Mouse (Mus musculus) limb, embryonic 11.5 days (tissue): Measurements from ENCODE around the gene Kpna4. TPM values are rescaled to one million over a fixed set of nuclear protein-coding genes. Genes with fewer than 3 reads are reported as not detected.

Experiments
- ATAC-seq: fragments of 200-750 bp; cut with Nextera tagmentation; 2 replicates; pipeline ENCODE4 v1.8.0; 2017; ENCODE audit warnings: low read depth; ENCODE audit not compliant: insufficient number of reproducible peaks, low FRiP score, low TSS enrichment
- DNase-seq: peaks from one replicate; pipeline ENCODE4 v3.0.0-alpha.2; 2015; ENCODE audit warnings: low spot score
- H3K27ac ChIP-seq: fragments of 300-500 bp; sonication (generic); replicated peaks from 2 replicates; pipeline ENCODE4 v1.5.1; 2014; ENCODE audit warnings: low read depth, mild to moderate bottlenecking, low read length
- H3K27me3 ChIP-seq: fragments of 300-500 bp; sonication (generic); 2 replicates; pipeline ENCODE4 v1.6.1; 2014; ENCODE audit warnings: mild to moderate bottlenecking, low read length, mixed read lengths; ENCODE audit not compliant: control insufficient read depth, insufficient read depth
- H3K36me3 ChIP-seq: fragments of 300-500 bp; sonication (generic); 2 replicates; pipeline ENCODE4 v1.6.1; 2014; ENCODE audit warnings: mild to moderate bottlenecking, low read length, moderate library complexity, mixed read lengths; ENCODE audit not compliant: control insufficient read depth, insufficient read depth
- H3K4me1 ChIP-seq: fragments of 300-500 bp; sonication (generic); 2 replicates; pipeline ENCODE4 v1.6.1; 2014; ENCODE audit warnings: low read length, mixed read lengths; ENCODE audit not compliant: control insufficient read depth, insufficient read depth
- H3K4me2 ChIP-seq: fragments of 300-500 bp; sonication (generic); 2 replicates; pipeline ENCODE4 v1.6.1; 2014; ENCODE audit warnings: low read depth, mild to moderate bottlenecking, moderate library complexity; ENCODE audit not compliant: severe bottlenecking
- H3K4me3 ChIP-seq: fragments of 300-500 bp; sonication (generic); 2 replicates; pipeline ENCODE4 v1.5.1; 2014; ENCODE audit warnings: low read depth, low read length
- H3K9ac ChIP-seq: fragments of 300-500 bp; sonication (generic); 2 replicates; pipeline ENCODE4 v1.6.1; 2014; ENCODE audit warnings: mild to moderate bottlenecking, low read length
- H3K9me3 ChIP-seq: fragments of 300-500 bp; sonication (generic); 2 replicates; pipeline ENCODE4 v1.6.1; 2016; ENCODE audit warnings: low read length; ENCODE audit not compliant: control insufficient read depth
- WGBS: fragments of 180-500 bp; shearing (Covaris S2); extraction: QIAGEN DNeasy Blood & Tissue Kit; methylation state at CpG from one replicate; pipeline ENCODE4 v1.1.7; 2014; 5-methylcytosine and 5-hydroxymethylcytosine counted together
- polyA plus RNA-seq: library from polyadenylated mRNA; unstranded; fragments of >200 nt; fragmentation: Nextera tagmentation; extraction: Ambion mirVana; gene quantifications from 2 replicates; pipeline ENCODE4 v1.2.1, GENCODE M21; 2014

Kpna4 gene
- polyA plus RNA-seq, 1 experiment from 2014 or later, result 39.1 TPM

DNA sequence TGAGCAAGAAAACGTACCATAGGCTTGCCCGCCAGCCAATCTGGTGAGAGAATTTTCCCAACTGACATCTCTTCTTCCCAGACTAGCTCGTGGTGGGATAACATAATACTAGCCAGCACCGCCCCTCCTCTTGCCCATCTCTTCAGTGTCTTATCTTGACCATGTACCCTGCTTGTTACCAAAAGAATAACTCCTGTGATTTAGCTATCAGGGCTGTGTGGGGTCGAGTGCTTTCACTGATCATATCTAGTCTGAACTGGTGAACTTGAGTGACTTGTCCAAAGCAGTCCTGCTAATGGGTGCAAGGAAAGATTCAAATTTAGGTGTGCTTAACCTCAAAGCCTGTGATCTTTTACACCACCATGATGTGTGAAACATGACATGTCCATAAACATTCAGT is 31.0 kb upstream of the Kpna4 start:
- Histone ChIP-seq H3K9me3 (no peaks in the 10 kb centered on the region), H3K4me1 (no peaks in the 10 kb centered on the region), H3K36me3 (no peaks in the 10 kb centered on the region), H3K9ac (no peak overlapping the region), H3K4me3 (no peak overlapping the region), H3K4me2 (no peak overlapping the region), H3K27me3 (no peaks in the 10 kb centered on the region), H3K27ac (no peak overlapping the region)
- WGBS, result 83% methylated on average over 5 of the region's 5 CpGs
- ATAC-seq, result no peak
- no peak for DNase-seq

DNA sequence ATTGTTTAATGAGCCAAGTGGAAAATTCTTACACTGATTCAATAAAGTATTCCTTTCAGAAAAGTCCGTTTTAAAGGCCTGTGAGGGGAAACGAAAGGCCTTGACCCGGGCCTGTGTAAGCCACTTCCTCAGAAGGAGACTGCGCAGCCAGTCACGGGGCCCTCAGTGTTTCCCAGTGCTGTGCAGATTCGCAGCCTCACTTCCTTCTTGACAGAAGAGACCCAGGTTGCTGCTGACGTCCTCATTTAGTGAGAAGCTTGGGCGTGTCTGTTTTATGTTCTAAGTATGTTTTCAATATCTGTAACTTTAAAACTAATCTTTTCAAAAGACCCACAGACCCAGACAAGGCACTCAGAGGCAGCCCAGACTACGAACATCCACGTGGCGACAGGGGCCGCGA is 29.6 kb upstream of the Kpna4 start:
- Histone ChIP-seq H3K4me3 (no peak overlapping the region), H3K4me2 (no peak overlapping the region), H3K36me3 (no peaks in the 10 kb centered on the region), H3K27me3 (no peaks in the 10 kb centered on the region), H3K9me3 (no peaks in the 10 kb centered on the region), H3K4me1 (no peaks in the 10 kb centered on the region), H3K9ac (no peak overlapping the region), H3K27ac (no peak overlapping the region)
- 76% methylated on average over 13 of the region's 13 CpGs for WGBS
- DNase-seq, result no peak
- no peak for ATAC-seq

- H3K4me1 ChIP-seq, result no peaks in the 10 kb centered on the region
- H3K4me3 ChIP-seq, result no peak overlapping the region
- no peak overlapping the region for H3K9ac ChIP-seq
- no peaks in the 10 kb centered on the region for H3K36me3 ChIP-seq
- H3K9me3 ChIP-seq, result no peaks in the 10 kb centered on the region
- 78% methylated on average over 2 of the region's 2 CpGs for WGBS
- DNase-seq (no peak), ATAC-seq (no peak)
- no peaks in the 10 kb centered on the region for H3K27me3 ChIP-seq
- no peak overlapping the region for H3K27ac ChIP-seq
- no peak overlapping the region for H3K4me2 ChIP-seq
Observed at GRCm38 (mm10) chr3:69154691-69155090, 27.8 kb upstream of the Kpna4 start.

DNA sequence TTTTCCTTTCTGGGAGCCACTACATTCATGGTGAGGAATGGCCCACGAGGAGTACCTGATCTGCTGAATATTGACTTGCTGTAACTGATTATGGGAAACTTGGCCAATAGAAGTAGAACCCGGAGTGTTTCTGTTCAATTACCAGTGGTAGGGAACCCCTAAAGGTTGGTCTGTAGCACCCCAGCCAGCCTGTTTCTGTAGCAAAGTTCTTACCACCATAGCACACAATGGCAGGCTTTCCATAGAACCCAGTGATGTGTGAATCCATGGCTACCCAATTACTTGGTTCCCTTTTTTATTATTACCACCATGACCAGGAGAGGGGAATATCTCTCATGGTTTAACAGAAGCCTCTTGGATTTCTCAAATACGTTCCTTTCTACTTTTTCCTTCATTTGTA is 24.0 kb upstream of the Kpna4 start:
- no peak overlapping the region for H3K4me2 ChIP-seq
- no peaks in the 10 kb centered on the region for H3K36me3 ChIP-seq
- ATAC-seq (no peak), DNase-seq (no peak)
- WGBS, result 88% methylated on average over 3 of the region's 3 CpGs
- H3K27ac ChIP-seq, result no peak overlapping the region
- no peaks in the 10 kb centered on the region for H3K4me1 ChIP-seq
- no peak overlapping the region for H3K4me3 ChIP-seq
- H3K9me3 ChIP-seq, result no peaks in the 10 kb centered on the region
- H3K27me3 ChIP-seq, result no peaks in the 10 kb centered on the region
- H3K9ac ChIP-seq, result no peak overlapping the region

DNA sequence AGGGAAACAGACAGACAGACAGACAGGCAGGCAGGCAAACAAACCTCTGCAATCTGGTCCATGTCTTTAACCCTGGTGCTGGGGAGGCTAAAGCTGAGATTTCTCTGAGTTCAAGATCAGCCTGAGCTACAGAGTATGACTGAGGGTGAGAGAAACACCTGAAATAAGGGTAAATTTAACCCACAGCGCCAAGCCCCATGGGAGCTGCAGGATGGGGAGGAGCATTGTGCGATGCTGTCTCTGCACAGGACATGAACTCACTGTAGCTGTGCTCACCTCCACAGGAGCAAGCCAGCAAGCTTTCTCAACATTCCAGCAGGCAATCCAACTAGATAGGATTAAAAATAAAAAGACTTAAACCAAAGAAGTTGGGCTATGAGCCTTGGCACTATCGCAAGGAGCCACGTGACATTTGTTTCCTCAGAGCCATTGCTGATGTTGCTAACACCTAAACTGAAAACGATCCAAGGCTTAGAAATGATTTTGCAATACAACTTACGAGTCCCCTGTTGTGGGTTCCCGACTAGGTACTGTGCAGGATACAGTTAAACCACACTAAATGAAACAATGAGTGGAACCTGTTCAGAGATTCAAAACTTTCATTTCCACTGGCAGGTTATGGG is 15.6 kb upstream of the Kpna4 start:
- Histone ChIP-seq H3K9ac (no peak overlapping the region), H3K9me3 (no peaks in the 10 kb centered on the region), H3K4me3 (no peak overlapping the region), H3K27ac (no peak overlapping the region), H3K4me1 (no peaks in the 10 kb centered on the region), H3K4me2 (no peak overlapping the region), H3K27me3 (no peaks in the 10 kb centered on the region), H3K36me3 (no peaks in the 10 kb centered on the region)
- 89% methylated on average over 7 of the region's 7 CpGs for WGBS
- no peak for ATAC-seq
- DNase-seq, result no peak

- ATAC-seq (no peak), DNase-seq (no peak)
- Histone ChIP-seq H3K4me1 (no peaks in the 10 kb centered on the region), H3K27me3 (no peaks in the 10 kb centered on the region), H3K9ac (no peak overlapping the region), H3K4me3 (no peak overlapping the region), H3K27ac (no peak overlapping the region), H3K9me3 (no peaks in the 10 kb centered on the region), H3K36me3 (no peaks in the 10 kb centered on the region), H3K4me2 (no peak overlapping the region)
- WGBS, result 91% methylated on average over 4 of the region's 4 CpGs
Observed at GRCm38 (mm10) chr3:69140851-69141250, 13.9 kb upstream of the Kpna4 start.

DNA sequence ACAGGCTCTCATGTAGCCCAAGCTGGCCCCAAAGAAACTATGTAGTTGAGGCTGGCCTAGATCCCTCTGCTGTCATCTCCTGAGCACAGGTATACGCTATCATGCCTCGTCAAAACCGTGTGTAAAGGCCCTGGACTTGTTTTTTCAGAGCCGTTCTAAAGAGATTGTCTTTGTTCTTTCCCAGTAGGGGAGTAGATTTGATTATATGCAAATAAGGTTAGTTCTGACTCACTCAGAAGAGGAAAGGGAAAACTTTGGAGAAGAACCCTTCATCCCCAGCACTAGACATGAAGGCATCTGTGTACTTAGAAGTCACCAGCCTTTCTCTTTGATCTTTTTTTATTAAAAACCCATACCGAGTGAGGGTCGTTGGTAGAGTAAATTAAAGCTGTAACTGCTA is 9.1 kb upstream of the Kpna4 start:
- H3K9ac ChIP-seq, result no peak overlapping the region
- no peaks in the 10 kb centered on the region for H3K9me3 ChIP-seq
- no peaks in the 10 kb centered on the region for H3K4me1 ChIP-seq
- no peak overlapping the region for H3K4me3 ChIP-seq
- DNase-seq (no peak), ATAC-seq (no peak)
- no peaks in the 10 kb centered on the region for H3K36me3 ChIP-seq
- H3K27me3 ChIP-seq, result no peaks in the 10 kb centered on the region
- no peak overlapping the region for H3K27ac ChIP-seq
- WGBS, result 69% methylated on average over 6 of the region's 6 CpGs
- no peak overlapping the region for H3K4me2 ChIP-seq

DNA sequence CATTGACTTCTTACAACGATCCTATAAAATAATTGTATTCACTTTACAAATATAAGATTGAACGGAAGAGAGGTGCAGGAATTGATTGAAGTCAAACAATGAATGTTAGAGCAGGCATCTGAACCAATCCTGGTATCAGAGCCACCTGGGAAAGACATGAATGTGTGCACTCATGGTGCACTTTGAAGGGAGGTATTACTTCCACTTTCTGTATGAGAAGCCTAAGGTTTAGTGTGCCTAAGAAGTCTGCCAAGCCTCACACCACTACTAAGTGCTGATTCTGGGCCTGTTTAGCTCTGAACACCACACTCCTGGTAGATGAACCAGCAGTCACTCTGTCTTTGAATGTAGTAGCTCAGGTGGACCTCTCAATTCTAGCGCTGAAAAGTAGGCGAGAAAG is 4.1 kb upstream of the Kpna4 start:
- no peak overlapping the region for H3K4me2 ChIP-seq
- H3K4me3 ChIP-seq, result no peak overlapping the region
- no peaks in the 10 kb centered on the region for H3K27me3 ChIP-seq
- no peaks in the 10 kb centered on the region for H3K9me3 ChIP-seq
- no peaks in the 10 kb centered on the region for H3K4me1 ChIP-seq
- ATAC-seq, result no peak
- H3K27ac ChIP-seq, result no peak overlapping the region
- no peaks in the 10 kb centered on the region for H3K36me3 ChIP-seq
- no peak overlapping the region for H3K9ac ChIP-seq
- 82% methylated on average over 4 of the region's 4 CpGs for WGBS
- DNase-seq, result no peak

GRCm38 (mm10) chr3:69127693-69128092 is 780 bp upstream of the Kpna4 start:
- H3K4me2 ChIP-seq, result peak overlapping the region; percentile 62
- no peak overlapping the region; the same call in 1 of the 2 replicates for H3K27ac ChIP-seq
- H3K4me3 ChIP-seq, result peak overlapping the region; percentile 94
- no peak for ATAC-seq
- no peaks in the 10 kb centered on the region for H3K27me3 ChIP-seq
- peaks cover 3% of the 10 kb centered on the region; the same call in 1 of the 2 replicates for H3K4me1 ChIP-seq
- DNase-seq, result peak; percentile 30
- H3K36me3 ChIP-seq, result no peaks in the 10 kb centered on the region
- H3K9me3 ChIP-seq, result no peaks in the 10 kb centered on the region
- H3K9ac ChIP-seq, result peak overlapping the region; percentile 60; the same call in 1 of the 2 replicates
- WGBS, result 5% methylated on average over 9 of the region's 9 CpGs
